Mouse (Mus musculus) forebrain, embryonic 11.5 days (tissue): ENCODE measurements around the gene Hist1h3e. TPM values are rescaled to one million over a fixed set of nuclear protein-coding genes. Genes with fewer than 3 reads are reported as not detected.
"Not testable (repeated sequence)": the region's sequence is repeated elsewhere in the genome, so short reads cannot be mapped to it uniquely, and the experiment has no call there.

Experiments used
- ATAC-seq: fragments of 200-750 bp; cut with Nextera tagmentation; replicated peaks from 2 replicates; pipeline ENCODE4 v1.8.0; 2017; ENCODE audit warnings: moderate TSS enrichment; ENCODE audit not compliant: low FRiP score
- DNase-seq: peaks from one replicate; pipeline ENCODE4 v3.0.0-alpha.2; 2017; ENCODE audit warnings: low spot score
- H3K27ac ChIP-seq: fragments of 300-500 bp; sonication (generic); 2 replicates; pipeline ENCODE4 v1.5.1; 2014; ENCODE audit warnings: low read depth, low read length
- H3K27me3 ChIP-seq: fragments of 300-500 bp; sonication (generic); 2 replicates; pipeline ENCODE4 v1.6.1; 2014; ENCODE audit warnings: mild to moderate bottlenecking, low read length, mixed read lengths; ENCODE audit not compliant: control insufficient read depth, insufficient read depth
- H3K36me3 ChIP-seq: fragments of 300-500 bp; sonication (generic); 2 replicates; pipeline ENCODE4 v1.6.1; 2014; ENCODE audit warnings: mild to moderate bottlenecking, low read length, moderate library complexity, mixed read lengths; ENCODE audit not compliant: control insufficient read depth, insufficient read depth
- H3K4me1 ChIP-seq: fragments of 300-500 bp; sonication (generic); replicated peaks from 2 replicates; pipeline ENCODE4 v1.6.1; 2014; ENCODE audit warnings: low read length, mixed read lengths; ENCODE audit not compliant: control insufficient read depth, insufficient read depth
- H3K4me2 ChIP-seq: fragments of 300-500 bp; sonication (generic); 2 replicates; pipeline ENCODE4 v1.6.1; 2014; ENCODE audit warnings: low read depth, mild to moderate bottlenecking, low read length, moderate library complexity, mixed read lengths; ENCODE audit not compliant: severe bottlenecking
- H3K4me3 ChIP-seq: fragments of 300-500 bp; sonication (generic); 2 replicates; pipeline ENCODE4 v1.5.1; 2014; ENCODE audit warnings: low read depth, low read length
- H3K9ac ChIP-seq: fragments of 300-500 bp; sonication (generic); 2 replicates; pipeline ENCODE4 v1.6.1; 2014; ENCODE audit warnings: low read length
- H3K9me3 ChIP-seq: fragments of 300-500 bp; sonication (generic); 2 replicates; pipeline ENCODE4 v1.6.1; 2016; ENCODE audit warnings: low read length, mixed read lengths; ENCODE audit not compliant: control insufficient read depth
- WGBS: fragments of 180-500 bp; shearing (Covaris S2); extraction: QIAGEN DNeasy Blood & Tissue Kit; methylation state at CpG from one replicate; pipeline ENCODE4 v1.1.7; 2014; 5-methylcytosine and 5-hydroxymethylcytosine counted together
- polyA plus RNA-seq: library from polyadenylated mRNA; unstranded; fragments of >200 nt; fragmentation: Nextera tagmentation; extraction: Ambion mirVana; gene quantifications from 2 replicates; pipeline ENCODE4 v1.2.1, GENCODE M21; 2014

The Hist1h3e gene
- polyA plus RNA-seq, 1 experiment from 2014 or later, result 10.4 TPM

DNA sequence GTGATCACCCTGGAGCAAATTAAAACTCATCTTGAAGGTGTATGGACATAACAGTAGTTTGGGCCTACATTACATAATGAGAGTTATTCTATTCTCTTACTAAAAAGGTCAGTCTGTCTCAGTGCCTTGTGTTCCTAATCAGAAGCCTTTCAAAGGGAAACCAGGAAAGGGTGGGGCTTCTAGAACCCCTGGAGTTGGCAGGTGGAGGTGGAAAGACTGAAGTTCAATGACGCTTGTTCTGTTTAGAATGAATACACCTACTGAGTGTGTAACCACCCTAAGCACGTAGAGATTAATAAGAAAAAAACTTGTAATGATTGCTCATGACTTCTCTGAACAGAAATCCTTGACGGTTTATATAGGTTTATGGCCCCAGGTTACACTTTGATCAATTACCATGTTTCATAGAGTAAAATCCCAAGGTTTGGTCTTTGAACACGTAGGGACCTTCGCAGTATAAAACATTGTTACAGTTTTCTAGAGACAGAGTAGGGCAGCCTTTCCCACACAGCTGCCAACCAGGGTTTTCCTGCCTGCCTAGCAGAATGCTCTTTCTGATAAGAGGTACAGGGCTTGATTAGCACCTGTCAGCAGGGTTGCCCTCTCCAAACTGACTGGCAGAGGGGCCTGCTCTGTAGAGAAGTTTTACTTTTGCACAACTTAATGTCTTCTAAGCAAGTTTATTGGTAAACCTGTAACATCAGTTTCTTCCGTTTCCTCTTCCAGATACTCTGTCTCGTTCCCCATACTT is 33.6 kb upstream of the Hist1h3e start:
- DNase-seq (no peak), ATAC-seq (no peak)
- 84% methylated on average over 7 of the region's 7 CpGs for WGBS
- no peak overlapping the region for H3K9ac ChIP-seq
- H3K36me3 ChIP-seq, result no peaks in the 10 kb centered on the region
- no peak overlapping the region for H3K4me2 ChIP-seq
- H3K9me3 ChIP-seq, result no peaks in the 10 kb centered on the region
- H3K27ac ChIP-seq, result no peak overlapping the region
- no peak overlapping the region for H3K4me3 ChIP-seq
- no peaks in the 10 kb centered on the region for H3K4me1 ChIP-seq
- H3K27me3 ChIP-seq, result no peaks in the 10 kb centered on the region

DNA sequence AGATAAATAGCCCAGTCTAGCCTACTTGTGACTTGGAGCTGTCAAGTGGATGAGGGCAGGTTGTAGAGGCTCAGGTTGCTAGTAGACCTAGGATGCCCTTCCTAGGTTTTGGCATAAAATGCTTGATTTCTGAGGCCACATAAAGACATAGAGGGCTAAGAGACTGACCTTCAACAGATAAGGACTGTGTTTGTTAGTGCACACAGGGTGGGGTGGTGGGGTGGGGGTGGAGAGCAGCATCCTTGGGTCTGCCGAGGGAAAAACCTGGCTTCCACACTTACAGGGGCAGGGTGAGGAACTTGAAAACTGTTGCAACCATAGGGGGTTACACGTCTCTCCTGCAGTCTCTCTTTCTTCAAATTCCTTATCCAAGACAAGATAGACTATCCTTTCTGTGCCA is 33.0 kb upstream of the Hist1h3e start:
- Histone ChIP-seq H3K4me2 (no peak overlapping the region), H3K27ac (no peak overlapping the region), H3K9me3 (no peaks in the 10 kb centered on the region), H3K36me3 (no peaks in the 10 kb centered on the region), H3K9ac (no peak overlapping the region), H3K4me3 (no peak overlapping the region), H3K27me3 (no peaks in the 10 kb centered on the region), H3K4me1 (no peaks in the 10 kb centered on the region)
- 76% methylated on average over 2 of the region's 2 CpGs for WGBS
- ATAC-seq (no peak), DNase-seq (no peak)

DNA sequence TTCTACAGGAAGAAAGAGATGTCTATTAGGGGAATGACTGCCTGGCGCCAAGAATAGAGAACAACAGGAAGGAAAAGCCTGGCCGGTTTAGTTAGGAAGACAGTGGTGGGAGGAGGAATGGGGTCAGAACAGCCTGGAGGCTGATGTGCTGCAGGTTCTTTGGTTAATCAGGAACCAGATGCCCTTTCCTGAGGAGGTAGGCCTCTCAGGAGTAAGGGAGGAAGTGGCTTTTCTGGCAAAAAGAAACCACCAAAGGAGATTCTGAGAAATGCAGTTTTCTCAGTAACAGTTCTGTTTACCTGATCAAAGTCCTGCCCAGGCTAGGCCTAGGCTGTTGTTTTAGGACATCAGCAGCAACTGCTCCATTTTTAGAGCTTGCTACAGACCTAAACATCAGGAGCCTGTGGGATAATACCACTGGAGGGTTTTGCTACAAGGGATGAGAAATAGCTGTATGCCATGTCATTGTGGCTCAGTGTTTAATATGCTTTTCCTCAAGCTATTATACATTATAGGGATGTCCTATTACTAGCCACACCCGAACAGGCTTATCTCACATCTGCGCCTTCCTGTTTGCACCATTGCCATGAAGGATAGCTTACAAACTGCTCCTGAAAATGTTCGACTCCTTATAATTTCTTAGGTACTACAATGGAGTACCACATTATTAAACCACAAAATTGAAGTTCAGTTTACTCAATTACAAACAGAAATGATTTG is 31.0 kb upstream of the Hist1h3e start:
- H3K27ac ChIP-seq, result no peak overlapping the region
- H3K27me3 ChIP-seq, result no peaks in the 10 kb centered on the region
- no peak for DNase-seq
- H3K4me2 ChIP-seq, result no peak overlapping the region
- ATAC-seq, result no peak
- no peaks in the 10 kb centered on the region for H3K9me3 ChIP-seq
- 82% methylated on average over 5 of the region's 5 CpGs for WGBS
- H3K36me3 ChIP-seq, result no peaks in the 10 kb centered on the region
- H3K9ac ChIP-seq, result no peak overlapping the region
- H3K4me1 ChIP-seq, result no peaks in the 10 kb centered on the region
- H3K4me3 ChIP-seq, result no peak overlapping the region

DNA sequence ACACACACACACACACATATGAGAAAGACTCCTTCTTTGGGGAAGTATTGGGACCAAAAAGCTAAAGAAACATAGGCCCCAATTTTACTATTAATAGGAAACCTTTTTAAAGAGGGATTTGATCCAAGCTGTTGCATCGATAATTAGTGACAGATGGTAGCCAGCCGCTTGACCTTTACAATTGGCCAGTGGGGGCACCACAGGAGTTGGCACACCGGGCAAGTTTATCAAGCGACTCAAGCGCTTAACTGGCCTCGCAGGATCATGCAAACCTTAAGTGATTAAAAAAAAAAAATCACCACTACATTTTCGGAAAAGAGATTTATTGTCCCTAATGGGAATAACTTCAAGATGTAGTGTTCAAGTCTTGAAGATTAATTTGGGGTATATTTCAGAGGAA is 30.4 kb upstream of the Hist1h3e start:
- H3K27me3 ChIP-seq, result no peaks in the 10 kb centered on the region
- no peaks in the 10 kb centered on the region for H3K36me3 ChIP-seq
- no peaks in the 10 kb centered on the region for H3K4me1 ChIP-seq
- H3K9ac ChIP-seq, result no peak overlapping the region
- no peak overlapping the region for H3K27ac ChIP-seq
- H3K9me3 ChIP-seq, result no peaks in the 10 kb centered on the region
- WGBS, result 82% methylated on average over 7 of the region's 7 CpGs
- H3K4me2 ChIP-seq, result no peak overlapping the region
- no peak overlapping the region for H3K4me3 ChIP-seq
- DNase-seq (no peak), ATAC-seq (no peak)

DNA sequence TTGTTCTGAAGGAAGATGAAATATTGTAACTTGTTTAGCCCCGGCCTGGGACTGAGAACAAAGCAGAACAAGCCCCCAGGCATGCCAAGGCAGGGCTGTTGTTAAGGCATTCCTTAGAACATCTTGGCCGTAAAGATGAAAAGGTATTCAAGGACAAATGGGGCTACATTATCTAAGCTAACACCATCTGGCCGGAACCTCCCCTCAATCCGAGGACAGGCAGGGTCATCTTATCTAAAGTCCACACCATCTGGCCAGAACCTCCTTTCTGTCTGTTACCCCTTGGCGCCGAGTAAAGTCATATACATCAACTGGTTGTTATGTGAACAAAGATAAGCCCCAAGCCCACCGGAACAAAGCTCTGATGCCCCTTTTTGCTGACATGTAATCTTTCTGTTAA is 29.7 kb upstream of the Hist1h3e start:
- not testable (repeated sequence) for ATAC-seq, H3K27me3 ChIP-seq, H3K9me3 ChIP-seq, H3K4me3 ChIP-seq, H3K36me3 ChIP-seq, H3K9ac ChIP-seq, DNase-seq, H3K4me1 ChIP-seq, H3K4me2 ChIP-seq, H3K27ac ChIP-seq
- 93% methylated on average over 7 of the region's 7 CpGs for WGBS

DNA sequence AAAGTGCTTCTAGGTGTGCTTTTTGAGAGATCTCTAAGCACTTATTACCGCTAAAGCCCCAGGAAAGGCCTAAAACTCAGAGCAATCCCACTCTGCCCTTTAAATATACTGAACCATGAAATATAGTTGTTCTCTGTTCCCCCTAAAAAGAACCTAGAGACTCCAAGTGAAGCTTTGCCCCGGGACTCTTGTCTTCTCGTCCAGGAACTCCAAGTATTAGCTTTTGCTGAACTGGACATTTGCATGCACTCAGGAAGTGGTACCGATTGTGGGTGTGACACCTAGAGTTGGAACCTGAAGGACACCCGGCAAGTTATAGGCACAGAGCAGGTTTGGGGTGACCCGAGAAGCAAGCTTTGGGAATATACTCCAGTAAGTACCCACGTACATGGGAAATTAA is 29.0 kb upstream of the Hist1h3e start:
- H3K4me2 ChIP-seq, result no peak overlapping the region
- H3K27me3 ChIP-seq, result no peaks in the 10 kb centered on the region
- peaks cover 4% of the 10 kb centered on the region; the same call in 1 of the 2 replicates for H3K4me1 ChIP-seq
- no peak overlapping the region for H3K9ac ChIP-seq
- ATAC-seq, result no peak
- 93% methylated on average over 7 of the region's 7 CpGs for WGBS
- H3K4me3 ChIP-seq, result no peak overlapping the region
- H3K36me3 ChIP-seq, result no peaks in the 10 kb centered on the region
- DNase-seq, result no peak
- no peak overlapping the region for H3K27ac ChIP-seq
- no peaks in the 10 kb centered on the region for H3K9me3 ChIP-seq

DNA sequence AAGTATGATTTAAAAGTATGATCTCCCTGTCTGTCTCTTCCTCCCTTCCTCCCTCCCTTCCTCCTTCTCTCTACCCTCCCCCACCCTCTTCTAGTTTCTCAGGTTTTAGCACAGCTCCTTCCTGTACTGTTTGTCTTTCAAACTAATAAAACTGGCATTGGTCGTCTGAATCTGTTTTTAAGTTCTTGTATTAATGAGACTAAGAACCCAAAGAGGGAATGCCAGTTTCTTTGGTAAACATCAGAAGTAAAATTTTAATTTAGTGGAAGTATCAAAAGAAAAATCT is 24.7 kb upstream of the Hist1h3e start:
- Histone ChIP-seq H3K9me3 (no peaks in the 10 kb centered on the region), H3K4me1 (peaks cover 16% of the 10 kb centered on the region), H3K27me3 (no peaks in the 10 kb centered on the region), H3K36me3 (no peaks in the 10 kb centered on the region), H3K27ac (peak overlapping the region; percentile 99), H3K4me3 (peak overlapping the region; percentile 23), H3K4me2 (peak overlapping the region; percentile 58; the same call in 1 of the 2 replicates), H3K9ac (peak overlapping the region; percentile 65)
- ATAC-seq (0 out of 2 replicates have a peak, but pooled peaks have one; percentile 1), DNase-seq (no peak)
- WGBS, result 0% methylated on average over 1 of the region's 1 CpGs

DNA sequence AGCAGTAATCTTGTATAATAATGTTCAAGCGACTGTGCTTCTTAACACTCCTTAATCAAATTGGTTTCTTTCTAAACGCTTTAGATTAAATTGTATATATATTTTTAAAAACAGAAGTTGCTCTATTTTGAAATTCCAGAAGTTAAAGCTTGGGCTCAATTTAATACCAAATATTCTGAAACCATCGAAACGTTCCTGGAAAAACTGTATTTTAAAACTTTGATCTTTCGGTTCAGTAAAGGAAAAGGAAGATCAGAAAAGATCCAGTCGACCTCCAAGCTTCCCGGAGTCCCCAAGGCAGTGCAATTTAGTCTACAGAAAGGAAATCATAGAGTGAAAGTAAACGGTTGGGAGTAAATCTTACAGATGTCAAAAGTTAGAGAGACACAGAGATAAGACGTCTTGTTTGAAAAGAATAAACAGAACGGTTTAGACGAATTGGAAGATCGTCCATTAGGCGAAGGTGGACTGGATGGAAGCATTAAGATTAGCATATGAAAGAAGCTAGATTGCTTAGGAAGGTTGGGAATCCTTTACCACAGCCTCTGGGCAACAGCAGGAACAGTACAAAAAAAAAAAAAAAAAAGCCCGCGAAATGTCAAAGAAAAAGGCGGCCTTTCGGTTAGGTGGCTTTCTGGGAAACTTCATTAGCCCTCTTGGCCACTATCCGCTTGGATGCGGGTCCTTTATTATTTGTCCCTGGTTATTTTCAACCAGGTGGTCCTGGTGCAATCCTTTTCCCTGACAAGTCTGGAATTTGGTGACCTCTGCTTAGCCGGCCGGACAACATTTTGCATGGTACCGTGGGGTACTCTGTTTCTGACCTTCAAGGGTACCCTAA is 24.1 kb upstream of the Hist1h3e start:
- peak overlapping the region; percentile 58 for H3K4me2 ChIP-seq
- H3K4me3 ChIP-seq, result peak overlapping the region; percentile 23
- under 1% methylated on average over 22 of the region's 22 CpGs for WGBS
- peak overlapping the region; percentile 65 for H3K9ac ChIP-seq
- DNase-seq (peak; percentile 51), ATAC-seq (peak; percentile 37; the same call in 1 of the 2 replicates)
- H3K27ac ChIP-seq, result peak overlapping the region; percentile 99
- H3K27me3 ChIP-seq, result no peaks in the 10 kb centered on the region
- H3K36me3 ChIP-seq, result no peaks in the 10 kb centered on the region
- peaks cover 16% of the 10 kb centered on the region for H3K4me1 ChIP-seq
- no peaks in the 10 kb centered on the region for H3K9me3 ChIP-seq
